Mouse (Mus musculus) heart, embryonic 10.5 days (tissue): Measurements from ENCODE around the gene Frmd5. TPM values are rescaled to one million over a fixed set of nuclear protein-coding genes. Genes with fewer than 3 reads are reported as not detected.

Experiments
- DNase-seq: peaks from one replicate; pipeline ENCODE4 v3.0.0-alpha.2; 2017; ENCODE audit warnings: low spot score
- H3K27ac ChIP-seq: fragments of 300-500 bp; sonication (generic); 2 replicates; pipeline ENCODE4 v1.5.1; 2016; ENCODE audit warnings: mild to moderate bottlenecking
- H3K27me3 ChIP-seq: fragments of 300-500 bp; sonication (generic); 2 replicates; pipeline ENCODE4 v1.6.1; 2016; ENCODE audit warnings: mild to moderate bottlenecking; ENCODE audit not compliant: poor library complexity, insufficient read depth, severe bottlenecking
- H3K36me3 ChIP-seq: fragments of 300-500 bp; sonication (generic); 2 replicates; pipeline ENCODE4 v1.6.1; 2016; ENCODE audit warnings: mild to moderate bottlenecking, moderate library complexity
- H3K4me1 ChIP-seq: fragments of 300-500 bp; sonication (generic); 2 replicates; pipeline ENCODE4 v1.6.1; 2016; ENCODE audit warnings: mild to moderate bottlenecking
- H3K4me3 ChIP-seq: fragments of 300-500 bp; sonication (generic); 2 replicates; pipeline ENCODE4 v1.5.1; 2016; ENCODE audit warnings: mild to moderate bottlenecking, moderate library complexity
- H3K9me3 ChIP-seq: fragments of 300-500 bp; sonication (generic); 2 replicates; pipeline ENCODE4 v1.6.1; 2016; ENCODE audit warnings: mild to moderate bottlenecking, moderate library complexity
- WGBS: fragments of 180-500 bp; shearing (Covaris S2); methylation state at CpG from one replicate; pipeline ENCODE4 v1.1.7; 2016; 5-methylcytosine and 5-hydroxymethylcytosine counted together
- polyA plus RNA-seq: library from polyadenylated mRNA; unstranded; fragments of >200 nt; fragmentation: Nextera tagmentation; extraction: Ambion mirVana; gene quantifications from 2 replicates; pipeline ENCODE4 v1.2.1, GENCODE M21; 2016

Gene Frmd5
- polyA plus RNA-seq, 1 experiment from 2014 or later = 17.0 TPM

DNA sequence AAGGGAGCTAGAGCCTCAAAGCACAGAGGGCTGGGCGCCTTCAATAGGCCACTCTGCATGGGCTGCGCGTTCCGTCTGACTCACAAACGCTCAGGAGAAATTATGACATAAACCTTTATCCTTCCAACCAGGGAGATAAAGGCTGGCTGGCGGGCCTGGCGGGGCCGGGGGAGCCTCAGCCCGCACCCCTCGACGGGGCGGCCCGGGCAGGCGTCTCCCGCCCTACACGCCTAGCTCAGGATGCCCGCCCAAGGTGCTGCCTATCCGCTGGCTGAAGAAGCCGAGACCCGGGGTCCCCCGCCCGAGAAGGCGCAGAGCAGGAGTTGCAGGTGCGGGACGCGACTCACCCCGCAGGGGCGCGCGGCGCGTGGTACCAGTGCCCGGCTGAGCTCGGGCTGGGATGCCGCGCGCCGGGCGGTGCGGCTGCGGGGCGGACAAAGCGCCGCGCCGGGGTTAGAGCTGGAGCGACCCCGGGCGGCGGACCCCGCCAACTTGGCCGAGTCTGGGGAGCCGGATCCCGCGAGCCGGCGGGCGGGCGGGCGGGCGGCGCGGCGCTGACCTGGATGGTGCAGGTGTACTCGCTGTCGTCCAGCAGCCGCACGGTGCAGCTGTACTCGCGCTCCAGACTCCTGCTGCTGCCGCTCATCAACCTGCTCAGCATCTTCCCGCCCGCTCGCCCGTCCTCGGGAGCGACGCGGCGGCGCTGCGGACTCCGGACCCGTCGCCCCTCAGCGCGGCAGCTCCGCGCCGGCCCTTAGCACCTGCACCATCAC lies 530 bp downstream of the Frmd5 start:
- Histone ChIP-seq H3K4me3 (peak overlapping the region; percentile 77), H3K36me3 (no peaks in the 10 kb centered on the region), H3K27ac (peak overlapping the region; percentile 77), H3K27me3 (peaks cover 49% of the 10 kb centered on the region), H3K9me3 (no peaks in the 10 kb centered on the region), H3K4me1 (peaks cover 14% of the 10 kb centered on the region)
- under 1% methylated on average over 84 of the region's 90 CpGs for WGBS
- DNase-seq = no peak

- Histone ChIP-seq H3K36me3 (no peaks in the 10 kb centered on the region), H3K27me3 (peaks cover 7% of the 10 kb centered on the region; the same call in 1 of the 2 replicates), H3K4me1 (no peaks in the 10 kb centered on the region), H3K4me3 (no peak overlapping the region), H3K9me3 (no peaks in the 10 kb centered on the region), H3K27ac (no peak overlapping the region)
- WGBS = 83% methylated on average over 7 of the region's 7 CpGs
- no peak for DNase-seq
Measured at GRCm38 (mm10) chr2:121799051-121799450, 7.8 kb downstream of the Frmd5 start.

GRCm38 (mm10) chr2:121795995-121796394 lies 10.9 kb downstream of the Frmd5 start:
- H3K4me3 ChIP-seq = no peak overlapping the region
- H3K4me1 ChIP-seq = no peaks in the 10 kb centered on the region
- no peaks in the 10 kb centered on the region for H3K27me3 ChIP-seq
- WGBS = 86% methylated on average over 6 of the region's 6 CpGs
- H3K9me3 ChIP-seq = no peaks in the 10 kb centered on the region
- no peak overlapping the region for H3K27ac ChIP-seq
- H3K36me3 ChIP-seq = no peaks in the 10 kb centered on the region
- DNase-seq = no peak

GRCm38 (mm10) chr2:121789777-121790176 lies 17.1 kb downstream of the Frmd5 start:
- Histone ChIP-seq H3K27me3 (no peaks in the 10 kb centered on the region), H3K4me3 (no peak overlapping the region), H3K27ac (no peak overlapping the region), H3K36me3 (no peaks in the 10 kb centered on the region), H3K4me1 (peaks cover 11% of the 10 kb centered on the region), H3K9me3 (no peaks in the 10 kb centered on the region)
- no peak for DNase-seq

GRCm38 (mm10) chr2:121788415-121788814 lies 18.5 kb downstream of the Frmd5 start:
- WGBS = 72% methylated on average over 2 of the region's 2 CpGs

GRCm38 (mm10) chr2:121787767-121788166 lies 19.1 kb downstream of the Frmd5 start:
- Histone ChIP-seq H3K27me3 (no peaks in the 10 kb centered on the region), H3K36me3 (no peaks in the 10 kb centered on the region), H3K4me3 (peak overlapping the region; percentile 27; the same call in 1 of the 2 replicates), H3K9me3 (no peaks in the 10 kb centered on the region), H3K27ac (no peak overlapping the region), H3K4me1 (peaks cover 11% of the 10 kb centered on the region)
- WGBS = 43% methylated on average over 13 of the region's 13 CpGs
- DNase-seq = peak; percentile 80

More at GRCm38 (mm10) chr2:121788415-121788814, 18.5 kb downstream of the Frmd5 start:
- Histone ChIP-seq H3K36me3 (no peaks in the 10 kb centered on the region), H3K27me3 (no peaks in the 10 kb centered on the region), H3K4me3 (no peak overlapping the region), H3K27ac (no peak overlapping the region), H3K9me3 (no peaks in the 10 kb centered on the region), H3K4me1 (peaks cover 11% of the 10 kb centered on the region)
- no peak for DNase-seq

DNA sequence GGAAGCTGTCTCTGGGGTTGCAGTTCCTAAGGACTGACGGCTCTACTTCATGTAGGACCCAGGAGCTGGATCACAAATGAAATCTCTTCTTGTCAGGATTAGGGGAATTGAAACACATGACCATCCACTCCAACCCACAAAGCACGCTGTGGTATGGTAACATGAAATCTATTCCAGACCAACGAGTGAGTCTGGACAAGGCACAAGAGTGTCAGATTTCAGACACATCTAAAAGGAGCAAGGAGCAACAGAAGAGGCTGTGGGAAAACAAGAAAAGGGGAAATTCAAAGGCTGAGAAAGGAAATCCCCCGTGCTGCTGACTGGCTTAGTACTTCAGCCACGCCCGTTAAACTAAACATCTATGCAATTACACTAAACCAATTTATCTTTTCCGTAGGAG lies 19.6 kb downstream of the Frmd5 start:
- no peak for DNase-seq
- Histone ChIP-seq H3K9me3 (no peaks in the 10 kb centered on the region), H3K4me1 (peaks cover 11% of the 10 kb centered on the region), H3K27me3 (no peaks in the 10 kb centered on the region), H3K27ac (no peak overlapping the region), H3K4me3 (peak overlapping the region; percentile 27; the same call in 1 of the 2 replicates), H3K36me3 (no peaks in the 10 kb centered on the region)
- 48% methylated on average over 7 of the region's 7 CpGs for WGBS

- Histone ChIP-seq H3K9me3 (no peaks in the 10 kb centered on the region), H3K4me1 (no peaks in the 10 kb centered on the region), H3K4me3 (no peak overlapping the region), H3K36me3 (no peaks in the 10 kb centered on the region), H3K27ac (no peak overlapping the region), H3K27me3 (no peaks in the 10 kb centered on the region)
- no peak for DNase-seq
- WGBS = 76% methylated on average over 7 of the region's 7 CpGs
Measured at GRCm38 (mm10) chr2:121776219-121776618, 30.7 kb downstream of the Frmd5 start.

DNA sequence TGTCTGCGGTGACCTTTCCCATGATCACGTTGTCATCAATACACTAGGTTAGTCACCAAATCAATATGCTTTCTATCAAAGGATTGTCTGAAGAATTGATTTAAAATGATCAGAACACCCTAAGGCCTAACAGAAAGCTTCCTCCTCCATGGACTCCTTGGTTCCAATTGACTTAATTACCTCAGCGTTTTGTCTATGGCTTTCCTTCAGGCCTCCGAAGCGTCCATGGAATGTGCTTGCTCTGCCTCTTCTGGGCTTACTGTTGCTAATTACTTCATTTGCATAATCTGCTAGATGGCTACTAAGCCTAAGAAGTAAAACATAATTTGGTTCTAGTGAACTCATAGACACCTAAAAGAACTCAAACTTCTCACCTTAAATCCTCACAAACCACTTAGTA lies 42.0 kb downstream of the Frmd5 start:
- no peaks in the 10 kb centered on the region for H3K27me3 ChIP-seq
- WGBS = 79% methylated on average over 5 of the region's 5 CpGs
- H3K27ac ChIP-seq = no peak overlapping the region
- H3K4me3 ChIP-seq = no peak overlapping the region
- H3K4me1 ChIP-seq = no peaks in the 10 kb centered on the region
- H3K36me3 ChIP-seq = no peaks in the 10 kb centered on the region
- H3K9me3 ChIP-seq = peaks cover 4% of the 10 kb centered on the region; the same call in 1 of the 2 replicates
- DNase-seq = no peak

DNA sequence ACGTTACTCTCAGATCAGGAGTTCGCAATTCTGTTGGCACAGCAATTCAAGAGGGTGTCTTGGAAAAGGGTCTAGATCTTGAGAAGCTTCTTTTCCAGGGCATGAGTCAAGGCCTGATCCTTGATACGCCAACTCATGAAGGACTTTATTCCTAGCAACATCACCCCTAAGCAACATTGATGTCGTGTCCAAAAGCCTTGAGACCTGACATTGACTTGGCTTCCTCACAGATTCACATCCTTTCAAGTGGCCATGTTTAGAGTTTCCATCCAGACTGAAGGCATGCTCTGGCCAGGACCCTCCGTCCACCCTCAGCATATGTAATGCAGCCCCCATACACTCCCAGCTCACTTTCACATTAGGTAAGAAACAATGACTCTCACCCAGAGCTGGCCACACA lies 45.0 kb downstream of the Frmd5 start:
- H3K9me3 ChIP-seq = no peaks in the 10 kb centered on the region
- 91% methylated on average over 5 of the region's 5 CpGs for WGBS
- no peak overlapping the region for H3K4me3 ChIP-seq
- H3K27me3 ChIP-seq = no peaks in the 10 kb centered on the region
- H3K36me3 ChIP-seq = no peaks in the 10 kb centered on the region
- no peak overlapping the region for H3K27ac ChIP-seq
- no peak for DNase-seq
- H3K4me1 ChIP-seq = no peaks in the 10 kb centered on the region

DNA sequence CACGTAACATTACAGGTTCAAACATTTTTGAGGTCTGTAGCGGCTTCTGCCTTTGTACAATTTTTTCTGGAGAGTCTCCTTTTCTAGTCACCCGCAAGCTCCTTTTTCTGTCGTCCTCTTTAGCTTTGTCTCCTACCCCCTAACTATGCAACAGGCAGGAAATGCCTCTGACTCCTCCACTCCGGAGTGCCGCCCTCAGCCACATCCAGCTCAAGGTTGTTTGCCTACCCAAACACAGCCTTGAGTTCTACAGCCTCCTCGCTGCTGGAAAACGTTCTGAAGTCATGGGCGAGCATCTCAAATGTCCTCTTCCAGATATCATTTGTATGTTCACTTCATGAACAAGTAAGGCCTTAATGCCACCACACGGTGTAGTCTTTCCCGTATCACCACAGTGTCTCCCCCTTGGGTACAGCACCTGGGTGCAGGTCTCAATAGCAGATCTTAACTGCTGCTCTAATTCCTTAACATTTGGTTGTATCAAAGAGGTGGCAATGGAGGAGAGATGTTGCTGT lies 45.5 kb downstream of the Frmd5 start:
- Histone ChIP-seq H3K27me3 (no peaks in the 10 kb centered on the region), H3K4me3 (no peak overlapping the region), H3K27ac (no peak overlapping the region), H3K36me3 (no peaks in the 10 kb centered on the region), H3K4me1 (no peaks in the 10 kb centered on the region), H3K9me3 (no peaks in the 10 kb centered on the region)
- WGBS = 82% methylated on average over 11 of the region's 11 CpGs
- no peak for DNase-seq

DNA sequence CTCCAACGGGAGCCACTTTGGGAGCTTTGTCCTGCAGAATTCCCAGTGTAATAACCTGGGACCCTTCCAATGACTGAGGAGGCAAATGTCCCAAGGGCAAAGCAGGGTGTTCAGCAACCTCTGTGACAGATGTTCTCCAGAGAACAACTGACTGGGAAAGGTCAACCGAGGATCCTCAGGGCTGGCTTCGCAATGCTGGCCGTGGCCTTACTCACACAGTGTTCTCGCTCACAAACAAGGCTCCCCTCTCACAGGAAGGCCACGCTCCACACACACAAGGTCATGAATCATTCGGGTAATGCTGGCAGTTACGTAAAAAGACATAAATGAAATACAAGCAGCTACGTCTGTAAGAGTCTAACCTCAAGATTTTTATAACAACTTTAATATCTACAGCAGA lies 46.2 kb downstream of the Frmd5 start:
- Histone ChIP-seq H3K36me3 (no peaks in the 10 kb centered on the region), H3K27ac (no peak overlapping the region)
- WGBS = 89% methylated on average over 9 of the region's 9 CpGs

DNA sequence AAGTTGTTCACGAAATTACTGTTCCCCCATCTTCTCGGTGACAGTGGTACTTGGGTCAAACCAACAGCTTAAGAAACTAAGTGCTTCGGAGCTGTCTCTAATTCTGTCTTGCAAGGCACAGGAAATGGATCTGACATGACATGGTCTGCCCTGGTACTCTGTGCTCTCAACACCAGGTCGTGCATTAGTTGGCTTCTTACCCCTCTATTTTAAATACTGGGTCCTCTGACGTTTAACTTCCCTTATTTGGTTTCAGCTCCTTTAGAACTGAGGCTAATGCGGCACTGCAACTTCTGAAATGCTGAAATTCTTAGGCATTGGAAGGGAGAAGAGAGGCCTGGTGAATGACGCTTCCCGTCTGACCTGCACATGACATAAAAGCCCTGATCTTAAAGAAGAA lies 48.6 kb downstream of the Frmd5 start:
- no peak overlapping the region for H3K4me3 ChIP-seq
- no peaks in the 10 kb centered on the region for H3K9me3 ChIP-seq
- no peaks in the 10 kb centered on the region for H3K36me3 ChIP-seq
- WGBS = 71% methylated on average over 8 of the region's 8 CpGs
- H3K27me3 ChIP-seq = no peaks in the 10 kb centered on the region
- no peak for DNase-seq
- H3K27ac ChIP-seq = no peak overlapping the region
- H3K4me1 ChIP-seq = no peaks in the 10 kb centered on the region; the same call in 1 of the 2 replicates

More for the DNA sequence above, 46.2 kb downstream of the Frmd5 start:
- no peak overlapping the region for H3K4me3 ChIP-seq
- H3K27me3 ChIP-seq = no peaks in the 10 kb centered on the region
- H3K9me3 ChIP-seq = no peaks in the 10 kb centered on the region
- H3K4me1 ChIP-seq = no peaks in the 10 kb centered on the region
- DNase-seq = no peak
